Mouse (Mus musculus): ENCODE results near the gene Cnbp.

GRCm38 (mm10) chr6:87799576-87799975 is 51.3 kb downstream of the Cnbp start:
- TF ChIP-seq CTCF (IDR thresholded peaks at IDR 0.05; ENCODE audit: low read depth, low read length): no peak
- TF ChIP-seq POLR2A (IDR thresholded peaks at IDR 0.05; ENCODE audit: extremely low read depth, insufficient read depth, low read length): no peak

All from liver, adult 2 months (tissue).